Mouse (Mus musculus) embryonic stem cell, embryonic (primary cell): ENCODE measurements at regions not wholly inside any gene's neighbourhood (a gene's known extent, or its start where the extent isn't known, plus 50 kb on each side); places are given as distances from the start of the nearest gene placed in this dataset.

ENCODE experiments used
- CTCF ChIA-PET, 4 experiments: fragments of 300-600 bp in 2 of 4; fragments of 350-600 bp in 2 of 4; sonication (Branson Sonifier 250); formaldehyde crosslinking; loops; one replicate each; lab custom pipeline; 2022; ENCODE audit warnings: inconsistent platforms in 2 of 4; lab: Charles Lee
- POLR2A ChIA-PET, 4 experiments: fragments of 300-600 bp in 2 of 4; fragments of 350-600 bp in 2 of 4; sonication (Branson Sonifier 250); formaldehyde crosslinking; loops; one replicate each; lab custom pipeline; 2022; ENCODE audit warnings: antibody characterized with exemption in 4 of 4, inconsistent platforms in 1 of 4; lab: Charles Lee

- ChIA-PET CTCF (interaction anchor here in 3 of 4 experiments (0.6 to 1.5 kb wide), 8 partner anchors 9 to 1400 kb away, joined by 3 to 9 read pairs (median 3); no protein-coding TSS in a partner anchor), POLR2A (no interaction called here)
These were observed 51.6 kb upstream of the Dlk1 start for GRCm38 (mm10) chr12:109400936-109401586.

- ChIA-PET CTCF (interaction anchor here in 3 of 4 experiments (0.8 to 1.2 kb wide), 4 partner anchors 8 to 350 kb away, joined by 3 to 7 read pairs (median 3); no protein-coding TSS in a partner anchor), POLR2A (no interaction called here)
These were observed 50.9 kb upstream of the Dlk1 start for GRCm38 (mm10) chr12:109401696-109402095.

GRCm38 (mm10) chr12:109402226-109402625 is 50.4 kb upstream of the Dlk1 start:
- CTCF ChIA-PET: interaction anchor here (0.6 to 1.7 kb wide), 5 partner anchors 8 to 367 kb away, joined by 3 to 7 read pairs (median 4); no protein-coding TSS in a partner anchor
- POLR2A ChIA-PET: interaction anchor here in 1 of 4 experiments (0.7 to 0.9 kb wide), 2 partner anchors 12 to 499 kb away, joined by 3 read pairs; no protein-coding TSS in a partner anchor
